Mouse (Mus musculus): ENCODE measurements around the gene Cyp4f13.

- TF ChIP-seq CTCF (IDR thresholded peaks at IDR 0.05; ENCODE audit: extremely low read depth, insufficient read length, insufficient replicate concordance, low read depth, low read length) = no peak
- no peak for TF ChIP-seq POLR2A (IDR thresholded peaks at IDR 0.05; ENCODE audit: low read depth, low read length)
Measured at GRCm38 (mm10) chr17:32906172-32906571, 41.0 kb downstream of the Cyp4f13 start.

Data from small intestine, adult 2 months (tissue).